Mouse (Mus musculus): ENCODE results near the gene Bcam. TPM values are rescaled to one million over a fixed set of nuclear protein-coding genes. Genes with fewer than 3 reads are reported as not detected.

Gene Bcam
- polyA plus RNA-seq, 1 experiment from 2014 or later: 120 TPM

GRCm38 (mm10) chr7:19714836-19715235, 56.0 kb downstream of the Bcam start:
- Histone ChIP-seq H3K9ac (peak overlapping the region; percentile 95), H3K4me1 (peaks cover 24% of the 10 kb centered on the region), H3K36me3 (peaks cover 54% of the 10 kb centered on the region), H3K4me3 (peak overlapping the region; percentile 100), H3K27me3 (no peaks in the 10 kb centered on the region), H3K9me3 (no peaks in the 10 kb centered on the region), H3K4me2 (peak overlapping the region; percentile 87), H3K27ac (peak overlapping the region; percentile 62)
- ATAC-seq (ENCODE audit: insufficient number of reproducible peaks, low FRiP score, low TSS enrichment, low read depth): no peak
- WGBS: under 1% methylated on average over 39 of the region's 39 CpGs

- Histone ChIP-seq H3K9ac (no peak overlapping the region), H3K27me3 (no peaks in the 10 kb centered on the region), H3K9me3 (no peaks in the 10 kb centered on the region), H3K4me1 (peaks cover 24% of the 10 kb centered on the region), H3K4me2 (no peak overlapping the region), H3K4me3 (no peak overlapping the region), H3K36me3 (peaks cover 55% of the 10 kb centered on the region), H3K27ac (no peak overlapping the region)
- WGBS: 87% methylated on average over 9 of the region's 9 CpGs
- ATAC-seq (ENCODE audit: insufficient number of reproducible peaks, low FRiP score, low TSS enrichment, low read depth): no peak
Observed at GRCm38 (mm10) chr7:19713598-19713997, 57.2 kb downstream of the Bcam start.

GRCm38 (mm10) chr7:19713196-19713595, 57.6 kb downstream of the Bcam start:
- WGBS: 42% methylated on average over 4 of the region's 4 CpGs
- H3K4me3 ChIP-seq: no peak overlapping the region
- peaks cover 57% of the 10 kb centered on the region for H3K36me3 ChIP-seq
- H3K9me3 ChIP-seq: no peaks in the 10 kb centered on the region
- H3K4me2 ChIP-seq: no peak overlapping the region
- H3K27me3 ChIP-seq: no peaks in the 10 kb centered on the region
- no peak overlapping the region for H3K27ac ChIP-seq
- ATAC-seq (ENCODE audit: insufficient number of reproducible peaks, low FRiP score, low TSS enrichment, low read depth): no peak
- peaks cover 24% of the 10 kb centered on the region for H3K4me1 ChIP-seq
- no peak overlapping the region for H3K9ac ChIP-seq

- Histone ChIP-seq H3K27ac (no peak overlapping the region), H3K36me3 (peaks cover 61% of the 10 kb centered on the region), H3K9ac (no peak overlapping the region), H3K27me3 (no peaks in the 10 kb centered on the region), H3K9me3 (no peaks in the 10 kb centered on the region), H3K4me1 (peaks cover 24% of the 10 kb centered on the region), H3K4me2 (no peak overlapping the region), H3K4me3 (no peak overlapping the region)
- no peak for ATAC-seq (ENCODE audit: insufficient number of reproducible peaks, low FRiP score, low TSS enrichment, low read depth)
- 74% methylated on average over 4 of the region's 4 CpGs for WGBS
Observed at GRCm38 (mm10) chr7:19712414-19712813, 58.4 kb downstream of the Bcam start.

- H3K9me3 ChIP-seq: no peaks in the 10 kb centered on the region
Observed at GRCm38 (mm10) chr7:19710650-19711049, 60.2 kb downstream of the Bcam start.

More at GRCm38 (mm10) chr7:19710650-19711049, 60.2 kb downstream of the Bcam start:
- no peak overlapping the region for H3K27ac ChIP-seq
- H3K27me3 ChIP-seq: no peaks in the 10 kb centered on the region
- H3K4me2 ChIP-seq: no peak overlapping the region
- 89% methylated on average over 10 of the region's 10 CpGs for WGBS
- peaks cover 65% of the 10 kb centered on the region for H3K36me3 ChIP-seq
- no peak overlapping the region for H3K9ac ChIP-seq
- no peak overlapping the region for H3K4me3 ChIP-seq
- H3K4me1 ChIP-seq: peaks cover 16% of the 10 kb centered on the region
- no peak for ATAC-seq (ENCODE audit: insufficient number of reproducible peaks, low FRiP score, low TSS enrichment, low read depth)

Other genes starting within 250 kb of the Bcam start
- 25.1 and 26.3 TPM in 2 replicates for gene Ppp1r37, start 207.9 kb downstream of the Bcam start, polyA plus RNA-seq (2015; fragmentation: Nextera tagmentation; extraction: Ambion mirVana)
- gene Zfp296, start 193.7 kb downstream of the Bcam start, polyA plus RNA-seq (2015; fragmentation: Nextera tagmentation; extraction: Ambion mirVana): 1.00 and 1.1 TPM in 2 replicates
- 144 and 149 TPM in 2 replicates for gene Gemin7, start 193.4 kb downstream of the Bcam start, polyA plus RNA-seq (2015; fragmentation: Nextera tagmentation; extraction: Ambion mirVana)
- gene Clasrp, start 166.5 kb downstream of the Bcam start, polyA plus RNA-seq (2015; fragmentation: Nextera tagmentation; extraction: Ambion mirVana): 49.6 and 49.8 TPM in 2 replicates
- 11.8 and 14.1 TPM in 2 replicates for gene Relb, start 141.6 kb downstream of the Bcam start, polyA plus RNA-seq (2015; fragmentation: Nextera tagmentation; extraction: Ambion mirVana)
- 73.4 and 73.8 TPM in 2 replicates for gene Clptm1, start 106.0 kb downstream of the Bcam start, polyA plus RNA-seq (2015; fragmentation: Nextera tagmentation; extraction: Ambion mirVana)
- gene Apoc2, start 93.1 kb downstream of the Bcam start, polyA plus RNA-seq (2015; fragmentation: Nextera tagmentation; extraction: Ambion mirVana): 1.8 and 2.7 TPM in 2 replicates
- gene Gm44805, start 89.6 kb downstream of the Bcam start, polyA plus RNA-seq (2015; fragmentation: Nextera tagmentation; extraction: Ambion mirVana): not detected in 2 replicates
- 0.41 TPM in 1 of 2 replicates, not detected in the other for gene Apoc4, start 89.5 kb downstream of the Bcam start, polyA plus RNA-seq (2015; fragmentation: Nextera tagmentation; extraction: Ambion mirVana)
- 46.2 and 57.9 TPM in 2 replicates for gene Apoc1, start 78.4 kb downstream of the Bcam start, polyA plus RNA-seq (2015; fragmentation: Nextera tagmentation; extraction: Ambion mirVana)
- gene Apoe, start 71.8 kb downstream of the Bcam start, polyA plus RNA-seq (2015; fragmentation: Nextera tagmentation; extraction: Ambion mirVana): 409 and 468 TPM in 2 replicates
- 129 and 139 TPM in 2 replicates for gene Tomm40, start 55.6 kb downstream of the Bcam start, polyA plus RNA-seq (2015; fragmentation: Nextera tagmentation; extraction: Ambion mirVana)
- gene Nectin2, start 20.5 kb downstream of the Bcam start, polyA plus RNA-seq (2015; fragmentation: Nextera tagmentation; extraction: Ambion mirVana): 84.5 and 85.1 TPM in 2 replicates
- 14.6 and 15.2 TPM in 2 replicates for gene Cblc, start 25.8 kb upstream of the Bcam start, polyA plus RNA-seq (2015; fragmentation: Nextera tagmentation; extraction: Ambion mirVana)
- 3.9 and 4.4 TPM in 2 replicates for gene Bcl3, start 51.8 kb upstream of the Bcam start, polyA plus RNA-seq (2015; fragmentation: Nextera tagmentation; extraction: Ambion mirVana)
- gene Gm19345, start 81.0 kb upstream of the Bcam start, polyA plus RNA-seq (2015; fragmentation: Nextera tagmentation; extraction: Ambion mirVana): not detected in 2 replicates
- not detected in 2 replicates for gene Ceacam16, start 90.3 kb upstream of the Bcam start, polyA plus RNA-seq (2015; fragmentation: Nextera tagmentation; extraction: Ambion mirVana)
- gene Ceacam19, start 116.9 kb upstream of the Bcam start, polyA plus RNA-seq (2015; fragmentation: Nextera tagmentation; extraction: Ambion mirVana): 11.1 and 11.2 TPM in 2 replicates
- 13.4 and 13.7 TPM in 2 replicates for gene Pvr, start 150.1 kb upstream of the Bcam start, polyA plus RNA-seq (2015; fragmentation: Nextera tagmentation; extraction: Ambion mirVana)
- gene Igsf23, start 179.7 kb upstream of the Bcam start, polyA plus RNA-seq (2015; fragmentation: Nextera tagmentation; extraction: Ambion mirVana): 0.15 TPM in 1 of 2 replicates, not detected in the other
- not detected in 2 replicates for gene Ceacam20, start 194.4 kb upstream of the Bcam start, polyA plus RNA-seq (2015; fragmentation: Nextera tagmentation; extraction: Ambion mirVana)
- not detected in 2 replicates for gene Nlrp9b, start 220.4 kb upstream of the Bcam start, polyA plus RNA-seq (2015; fragmentation: Nextera tagmentation; extraction: Ambion mirVana)